Mouse (Mus musculus): ENCODE measurements around the gene Camta1.

Camta1 gene

GRCm38 (mm10) chr4:151738875-151739274 lies 122.8 kb downstream of the Camta1 start:
- DNase-seq (ENCODE audit: low read depth, low spot score): no peak

- DNase-seq (ENCODE audit: low read depth, low spot score): no peak
Measured at GRCm38 (mm10) chr4:151738280-151738679, 123.4 kb downstream of the Camta1 start.

- DNase-seq (ENCODE audit: low read depth, low spot score): no peak
Measured at GRCm38 (mm10) chr4:151732668-151733067, 129.0 kb downstream of the Camta1 start.

- DNase-seq (ENCODE audit: low read depth, low spot score): no peak
Measured at GRCm38 (mm10) chr4:151730037-151730759, 131.5 kb downstream of the Camta1 start.

GRCm38 (mm10) chr4:151729116-151729515 lies 132.6 kb downstream of the Camta1 start:
- no peak for DNase-seq (ENCODE audit: low read depth, low spot score)

GRCm38 (mm10) chr4:151728391-151729065 lies 133.1 kb downstream of the Camta1 start:
- DNase-seq (ENCODE audit: low read depth, low spot score): no peak

GRCm38 (mm10) chr4:151726396-151726795 lies 135.3 kb downstream of the Camta1 start:
- no peak for DNase-seq (ENCODE audit: low read depth, low spot score)

- peak; percentile 4 for DNase-seq (ENCODE audit: low read depth, low spot score)
Measured at GRCm38 (mm10) chr4:151724897-151725296, 136.8 kb downstream of the Camta1 start.

- DNase-seq (ENCODE audit: low read depth, low spot score): no peak
Measured at GRCm38 (mm10) chr4:151720722-151721467, 140.8 kb downstream of the Camta1 start.

- no peak for DNase-seq (ENCODE audit: low read depth, low spot score)
Measured at GRCm38 (mm10) chr4:151718866-151719475, 142.7 kb downstream of the Camta1 start.

GRCm38 (mm10) chr4:151717864-151718263 lies 143.8 kb downstream of the Camta1 start:
- DNase-seq (ENCODE audit: low read depth, low spot score): no peak

GRCm38 (mm10) chr4:151713714-151714113 lies 148.0 kb downstream of the Camta1 start:
- DNase-seq (ENCODE audit: low read depth, low spot score): no peak

- DNase-seq (ENCODE audit: low read depth, low spot score): no peak
Measured at GRCm38 (mm10) chr4:151711406-151711805, 150.3 kb downstream of the Camta1 start.

GRCm38 (mm10) chr4:151710522-151710921 lies 151.2 kb downstream of the Camta1 start:
- DNase-seq (ENCODE audit: low read depth, low spot score): no peak

- no peak for DNase-seq (ENCODE audit: low read depth, low spot score)
Measured at GRCm38 (mm10) chr4:151709269-151709668, 152.4 kb downstream of the Camta1 start.

GRCm38 (mm10) chr4:151703069-151703735 lies 158.5 kb downstream of the Camta1 start:
- no peak for DNase-seq (ENCODE audit: low read depth, low spot score)

- DNase-seq (ENCODE audit: low read depth, low spot score): no peak
Measured at GRCm38 (mm10) chr4:151702463-151702862, 159.2 kb downstream of the Camta1 start.

- DNase-seq (ENCODE audit: low read depth, low spot score): no peak
Measured at GRCm38 (mm10) chr4:151695984-151696383, 165.7 kb downstream of the Camta1 start.

GRCm38 (mm10) chr4:151694531-151694930 lies 167.1 kb downstream of the Camta1 start:
- DNase-seq (ENCODE audit: low read depth, low spot score): no peak

- DNase-seq (ENCODE audit: low read depth, low spot score): no peak
Measured at GRCm38 (mm10) chr4:151694047-151694446, 167.6 kb downstream of the Camta1 start.

- no peak for DNase-seq (ENCODE audit: low read depth, low spot score)
Measured at GRCm38 (mm10) chr4:151690041-151690440, 171.6 kb downstream of the Camta1 start.
